Mouse (Mus musculus): ENCODE results near the gene Arhgef33. TPM values are rescaled to one million over a fixed set of nuclear protein-coding genes. Genes with fewer than 3 reads are reported as not detected.

Arhgef33 gene
- polyA plus RNA-seq, 1 experiment: not detected

Other genes with a start within 250 kb of the Arhgef33 start
- 15.9 and 22.5 TPM in 2 replicates for gene Hnrnpll, start 245.1 kb upstream of the Arhgef33 start, polyA plus RNA-seq (2012; ENCODE audit: insufficient read depth, insufficient read length, missing spikeins)
- gene Galm, start 179.9 kb upstream of the Arhgef33 start, polyA plus RNA-seq (2012; ENCODE audit: insufficient read depth, insufficient read length, missing spikeins): 61.2 and 63.9 TPM in 2 replicates
- gene Srsf7, start 100.1 kb upstream of the Arhgef33 start, polyA plus RNA-seq (2012; ENCODE audit: insufficient read depth, insufficient read length, missing spikeins): 33.3 and 35.9 TPM in 2 replicates
- gene Ttc39d, start 99.9 kb upstream of the Arhgef33 start, polyA plus RNA-seq (2012; ENCODE audit: insufficient read depth, insufficient read length, missing spikeins): not detected in 2 replicates
- 4.9 and 8.4 TPM in 2 replicates for gene Gemin6, start 83.0 kb upstream of the Arhgef33 start, polyA plus RNA-seq (2012; ENCODE audit: insufficient read depth, insufficient read length, missing spikeins)
- 16.0 and 24.1 TPM in 2 replicates for gene Morn2, start 17.2 kb upstream of the Arhgef33 start, polyA plus RNA-seq (2012; ENCODE audit: insufficient read depth, insufficient read length, missing spikeins)
- gene Dhx57, start 16.9 kb upstream of the Arhgef33 start, polyA plus RNA-seq (2012; ENCODE audit: insufficient read depth, insufficient read length, missing spikeins): 4.5 and 4.8 TPM in 2 replicates
- gene Gm10190, start 66.1 kb downstream of the Arhgef33 start, polyA plus RNA-seq (2012; ENCODE audit: insufficient read depth, insufficient read length, missing spikeins): not detected in 2 replicates
- gene Sos1, start 173.0 kb downstream of the Arhgef33 start, polyA plus RNA-seq (2012; ENCODE audit: insufficient read depth, insufficient read length, missing spikeins): 8.2 and 9.8 TPM in 2 replicates

Measured in brown adipose tissue, adult 24 weeks (tissue).